Mouse (Mus musculus): ENCODE data around the gene Wbp1l. TPM values are rescaled to one million over a fixed set of nuclear protein-coding genes. Genes with fewer than 3 reads are reported as not detected.

Gene Wbp1l
- polyA plus RNA-seq, 1 experiment from 2014 or later: 51.6 TPM

DNA sequence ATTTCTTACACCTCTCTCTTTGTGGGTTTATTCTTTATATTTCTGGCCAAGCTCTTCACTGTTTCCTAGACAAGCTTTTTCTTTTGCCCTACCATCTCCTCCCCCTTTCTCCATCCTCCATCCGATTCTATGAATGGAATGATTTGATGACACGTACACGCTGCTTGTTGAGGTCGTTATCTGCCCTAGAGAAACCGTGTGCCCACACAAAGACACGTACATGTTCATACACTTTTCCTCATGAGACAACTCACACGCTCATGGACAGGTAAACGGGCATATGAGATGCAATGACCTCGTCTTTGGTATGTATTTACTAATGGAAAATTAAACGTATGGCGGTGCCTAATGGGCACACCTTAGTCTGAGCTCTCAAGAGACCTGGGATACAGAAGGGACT, 91.5 kb downstream of the Wbp1l start:
- Histone ChIP-seq H3K9me3 (replicated peaks) (no peaks in the 10 kb centered on the region), H3K9ac (peak overlapping the region; percentile 96), H3K4me3 (peak overlapping the region; percentile 96), H3K27ac (0 out of 2 replicates have a peak overlapping the region, but pooled peaks have one; percentile 86), H3K4me2 (peak overlapping the region; percentile 76), H3K27me3 (no peaks in the 10 kb centered on the region), H3K4me1 (replicated peaks) (peaks cover 10% of the 10 kb centered on the region), H3K36me3 (0 out of 2 replicates have a peak, but pooled peaks cover 3% of the 10 kb centered on the region)
- 72% methylated on average over 11 of the region's 11 CpGs for WGBS
- no peak for ATAC-seq (replicated peaks; ENCODE audit: insufficient number of reproducible peaks, insufficient read depth, low FRiP score, low read depth)

DNA sequence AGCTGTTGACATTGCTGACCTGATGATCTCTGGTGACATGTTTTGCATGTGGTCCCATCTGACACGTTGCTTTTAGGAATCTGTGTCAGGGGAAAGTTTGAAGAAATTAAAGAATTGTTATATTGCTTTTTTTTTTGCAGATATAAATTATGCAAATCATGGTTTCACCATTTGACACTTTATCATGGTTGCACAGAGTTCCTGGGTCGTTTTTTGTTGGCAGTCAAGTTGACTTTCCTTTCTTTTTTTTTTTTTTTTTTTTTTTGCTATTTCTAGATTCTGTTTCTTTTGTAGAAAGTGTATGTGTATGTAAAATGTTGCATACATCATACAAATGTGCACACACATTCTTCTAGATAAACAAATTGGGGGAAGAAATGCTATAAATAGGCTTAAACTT, 92.2 kb downstream of the Wbp1l start:
- Histone ChIP-seq H3K4me3 (no peak overlapping the region), H3K4me2 (no peak overlapping the region), H3K4me1 (replicated peaks) (peaks cover 10% of the 10 kb centered on the region), H3K36me3 (0 out of 2 replicates have a peak, but pooled peaks cover 3% of the 10 kb centered on the region), H3K27me3 (no peaks in the 10 kb centered on the region), H3K9ac (no peak overlapping the region), H3K9me3 (replicated peaks) (no peaks in the 10 kb centered on the region), H3K27ac (no peak overlapping the region)
- WGBS: 69% methylated on average over 2 of the region's 2 CpGs
- no peak for ATAC-seq (replicated peaks; ENCODE audit: insufficient number of reproducible peaks, insufficient read depth, low FRiP score, low read depth)

DNA sequence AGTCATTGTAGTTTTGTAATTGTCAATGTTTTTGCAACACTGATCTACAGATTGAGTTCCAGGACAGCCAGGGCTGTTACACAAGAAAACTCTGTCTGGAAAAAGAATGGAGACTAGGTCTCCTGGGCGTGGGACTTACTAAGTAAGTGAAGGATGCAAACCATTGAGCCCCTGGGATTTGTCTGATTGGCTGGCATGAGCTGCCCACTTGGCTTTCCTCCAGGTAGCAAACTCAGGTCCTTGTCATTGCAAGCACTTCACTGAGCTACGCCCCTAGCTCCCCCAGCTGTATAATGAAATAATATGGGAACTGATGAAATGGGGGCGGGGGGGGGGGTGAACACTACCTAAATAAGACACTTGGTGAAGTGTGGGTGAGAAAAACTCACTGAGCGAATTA, 94.3 kb downstream of the Wbp1l start:
- Histone ChIP-seq H3K9ac (no peak overlapping the region), H3K36me3 (0 out of 2 replicates have a peak, but pooled peaks cover 3% of the 10 kb centered on the region), H3K4me1 (replicated peaks) (peaks cover 10% of the 10 kb centered on the region), H3K4me2 (no peak overlapping the region), H3K27ac (no peak overlapping the region), H3K4me3 (no peak overlapping the region), H3K27me3 (no peaks in the 10 kb centered on the region), H3K9me3 (replicated peaks) (no peaks in the 10 kb centered on the region)
- no peak for ATAC-seq (replicated peaks; ENCODE audit: insufficient number of reproducible peaks, insufficient read depth, low FRiP score, low read depth)
- 80% methylated on average over 4 of the region's 4 CpGs for WGBS

DNA sequence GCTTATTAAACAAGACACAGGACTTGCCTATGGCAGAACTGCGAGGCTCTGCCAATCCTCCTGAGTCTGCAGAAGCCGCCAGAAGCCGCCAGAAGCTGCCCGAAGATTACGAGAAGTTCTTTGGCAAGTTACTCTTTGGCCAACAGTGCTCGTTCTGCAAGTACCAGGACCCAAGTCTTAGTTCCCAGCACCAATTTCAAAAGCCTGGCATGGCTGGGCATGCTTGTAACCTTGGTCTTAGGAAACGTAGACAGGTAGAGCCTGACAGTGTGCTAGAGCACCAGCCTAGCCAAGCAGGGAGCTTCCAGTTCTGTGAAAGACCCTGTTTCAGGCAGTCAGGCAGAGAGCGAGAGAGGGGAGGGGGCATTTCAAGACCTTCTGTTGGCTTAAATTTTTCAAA, 97.6 kb downstream of the Wbp1l start:
- no peaks in the 10 kb centered on the region for H3K9me3 ChIP-seq (replicated peaks)
- no peak overlapping the region for H3K4me2 ChIP-seq
- no peaks in the 10 kb centered on the region for H3K4me1 ChIP-seq (replicated peaks)
- no peak overlapping the region for H3K9ac ChIP-seq
- no peak overlapping the region for H3K4me3 ChIP-seq
- ATAC-seq (replicated peaks; ENCODE audit: insufficient number of reproducible peaks, insufficient read depth, low FRiP score, low read depth): no peak
- H3K27me3 ChIP-seq: no peaks in the 10 kb centered on the region
- no peak overlapping the region for H3K27ac ChIP-seq
- H3K36me3 ChIP-seq: peaks cover 3% of the 10 kb centered on the region; the same call in 1 of the 2 replicates
- 93% methylated on average over 8 of the region's 8 CpGs for WGBS

DNA sequence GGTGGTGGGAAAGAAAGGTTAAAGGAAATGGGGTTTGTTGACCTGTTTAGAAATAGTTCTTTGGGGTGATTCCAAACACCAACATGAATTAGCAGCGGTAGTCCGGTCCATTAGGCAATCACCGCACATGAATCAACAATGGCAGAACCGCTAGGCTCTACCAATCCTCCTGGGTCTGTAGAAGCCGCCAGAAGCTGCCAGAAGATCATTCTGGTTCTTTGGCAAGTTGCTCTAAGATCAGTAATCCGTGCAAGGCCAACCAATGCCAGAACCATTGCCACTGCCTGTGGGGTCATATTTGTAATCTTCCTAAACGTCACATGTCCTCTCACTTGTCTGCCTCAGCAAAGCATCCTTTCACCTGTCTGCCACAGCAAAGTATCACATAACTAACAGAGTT, 98.1 kb downstream of the Wbp1l start:
- no peak overlapping the region for H3K27ac ChIP-seq
- H3K36me3 ChIP-seq: peaks cover 3% of the 10 kb centered on the region; the same call in 1 of the 2 replicates
- H3K4me1 ChIP-seq (replicated peaks): no peaks in the 10 kb centered on the region
- H3K4me2 ChIP-seq: no peak overlapping the region
- H3K4me3 ChIP-seq: no peak overlapping the region
- WGBS: 92% methylated on average over 7 of the region's 7 CpGs
- no peak for ATAC-seq (replicated peaks; ENCODE audit: insufficient number of reproducible peaks, insufficient read depth, low FRiP score, low read depth)
- no peak overlapping the region for H3K9ac ChIP-seq
- no peaks in the 10 kb centered on the region for H3K9me3 ChIP-seq (replicated peaks)
- H3K27me3 ChIP-seq: no peaks in the 10 kb centered on the region

DNA sequence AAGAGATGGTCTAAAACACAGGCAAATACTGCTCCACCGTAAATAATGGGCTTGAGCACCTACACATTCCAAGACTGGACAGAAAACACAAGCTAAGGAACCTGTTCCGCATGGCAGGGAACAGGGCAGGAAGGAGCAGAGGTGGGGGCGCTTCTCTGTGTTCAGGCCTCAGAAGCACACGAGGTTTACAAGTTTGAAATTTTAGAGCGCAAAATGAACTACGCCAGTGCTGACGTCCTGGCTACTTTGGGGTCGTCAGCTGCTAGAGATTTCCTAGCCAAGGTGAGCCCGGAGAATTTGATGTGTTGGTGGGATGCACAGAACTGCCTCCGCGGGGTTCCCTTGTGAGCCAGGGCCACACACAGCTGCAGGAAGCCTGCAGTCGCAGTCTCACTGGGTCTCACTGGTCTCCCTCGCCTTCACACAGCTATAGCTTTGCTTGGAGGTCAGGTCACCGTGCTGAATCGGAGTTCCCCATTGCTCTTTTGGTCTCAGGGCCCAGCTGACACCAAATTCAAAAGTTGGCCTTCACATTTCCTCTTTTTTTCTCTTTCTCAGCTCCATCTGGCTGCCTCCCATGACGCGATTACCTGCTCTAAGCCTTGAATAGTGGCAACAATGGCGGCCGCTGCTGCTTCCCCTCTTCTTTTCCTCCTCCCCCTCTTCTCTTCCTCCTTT, 99.1 kb downstream of the Wbp1l start:
- Histone ChIP-seq H3K36me3 (peaks cover 3% of the 10 kb centered on the region; the same call in 1 of the 2 replicates), H3K27ac (no peak overlapping the region), H3K4me1 (replicated peaks) (no peaks in the 10 kb centered on the region), H3K9ac (no peak overlapping the region), H3K4me3 (no peak overlapping the region), H3K9me3 (replicated peaks) (no peaks in the 10 kb centered on the region), H3K4me2 (no peak overlapping the region), H3K27me3 (no peaks in the 10 kb centered on the region)
- 59% methylated on average over 19 of the region's 19 CpGs for WGBS
- ATAC-seq (replicated peaks; ENCODE audit: insufficient number of reproducible peaks, insufficient read depth, low FRiP score, low read depth): no peak

DNA sequence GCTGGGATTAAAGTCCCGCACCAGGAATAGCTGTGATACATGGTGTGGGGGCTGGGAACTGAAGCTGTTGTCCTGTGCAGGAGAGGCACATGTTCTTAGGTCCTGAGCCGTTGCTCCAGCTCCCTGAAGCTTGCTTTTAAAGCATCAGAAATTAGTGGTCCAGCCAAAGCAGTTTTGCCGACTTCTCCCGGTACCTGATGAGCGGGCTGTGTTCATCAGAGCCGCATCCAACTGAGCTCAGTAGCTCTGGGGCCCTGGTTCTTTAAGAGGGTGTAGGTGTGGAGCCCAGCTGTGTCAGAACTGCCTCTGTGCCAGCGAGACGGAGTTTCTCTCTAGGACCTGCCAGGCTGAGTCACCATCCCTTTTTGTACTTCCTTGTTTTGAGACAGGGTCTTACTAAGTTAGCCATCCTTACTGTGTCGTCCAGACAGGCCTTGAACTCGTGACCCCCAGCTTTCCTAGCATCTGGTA, 100.2 kb downstream of the Wbp1l start:
- no peak overlapping the region for H3K9ac ChIP-seq
- H3K36me3 ChIP-seq: peaks cover 3% of the 10 kb centered on the region; the same call in 1 of the 2 replicates
- ATAC-seq (replicated peaks; ENCODE audit: insufficient number of reproducible peaks, insufficient read depth, low FRiP score, low read depth): no peak
- no peaks in the 10 kb centered on the region for H3K4me1 ChIP-seq (replicated peaks)
- 70% methylated on average over 10 of the region's 10 CpGs for WGBS
- H3K4me2 ChIP-seq: no peak overlapping the region
- no peak overlapping the region for H3K4me3 ChIP-seq
- no peak overlapping the region for H3K27ac ChIP-seq
- no peaks in the 10 kb centered on the region for H3K27me3 ChIP-seq
- H3K9me3 ChIP-seq (replicated peaks): no peaks in the 10 kb centered on the region

DNA sequence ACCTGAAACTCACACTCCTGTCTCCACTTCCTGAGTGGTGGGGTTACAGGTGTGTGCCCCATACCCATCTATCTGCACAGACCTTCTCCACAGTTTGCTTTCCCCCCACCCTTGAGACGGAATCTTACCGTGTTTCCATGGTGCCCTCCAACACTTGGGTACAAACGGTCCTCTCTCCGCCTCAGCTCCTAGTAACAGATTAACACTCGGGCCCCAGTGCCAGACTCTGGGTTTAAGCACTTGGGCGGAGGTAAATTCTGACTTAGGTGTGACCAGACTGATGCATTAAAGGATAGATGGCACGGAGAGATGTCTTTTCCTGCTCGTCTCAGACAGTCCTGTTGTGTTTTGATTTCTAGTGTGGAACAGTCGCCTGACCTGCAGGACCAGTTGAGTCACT, 102.3 kb downstream of the Wbp1l start:
- H3K4me1 ChIP-seq (replicated peaks): peaks cover 3% of the 10 kb centered on the region; the same call in 1 of the 2 replicates
- no peak overlapping the region for H3K27ac ChIP-seq
- H3K4me2 ChIP-seq: no peak overlapping the region
- no peaks in the 10 kb centered on the region; the same call in 1 of the 2 replicates for H3K36me3 ChIP-seq
- H3K27me3 ChIP-seq: no peaks in the 10 kb centered on the region
- ATAC-seq (replicated peaks; ENCODE audit: insufficient number of reproducible peaks, insufficient read depth, low FRiP score, low read depth): no peak
- H3K9me3 ChIP-seq (replicated peaks): no peaks in the 10 kb centered on the region
- 80% methylated on average over 9 of the region's 9 CpGs for WGBS
- no peak overlapping the region for H3K4me3 ChIP-seq
- H3K9ac ChIP-seq: no peak overlapping the region

DNA sequence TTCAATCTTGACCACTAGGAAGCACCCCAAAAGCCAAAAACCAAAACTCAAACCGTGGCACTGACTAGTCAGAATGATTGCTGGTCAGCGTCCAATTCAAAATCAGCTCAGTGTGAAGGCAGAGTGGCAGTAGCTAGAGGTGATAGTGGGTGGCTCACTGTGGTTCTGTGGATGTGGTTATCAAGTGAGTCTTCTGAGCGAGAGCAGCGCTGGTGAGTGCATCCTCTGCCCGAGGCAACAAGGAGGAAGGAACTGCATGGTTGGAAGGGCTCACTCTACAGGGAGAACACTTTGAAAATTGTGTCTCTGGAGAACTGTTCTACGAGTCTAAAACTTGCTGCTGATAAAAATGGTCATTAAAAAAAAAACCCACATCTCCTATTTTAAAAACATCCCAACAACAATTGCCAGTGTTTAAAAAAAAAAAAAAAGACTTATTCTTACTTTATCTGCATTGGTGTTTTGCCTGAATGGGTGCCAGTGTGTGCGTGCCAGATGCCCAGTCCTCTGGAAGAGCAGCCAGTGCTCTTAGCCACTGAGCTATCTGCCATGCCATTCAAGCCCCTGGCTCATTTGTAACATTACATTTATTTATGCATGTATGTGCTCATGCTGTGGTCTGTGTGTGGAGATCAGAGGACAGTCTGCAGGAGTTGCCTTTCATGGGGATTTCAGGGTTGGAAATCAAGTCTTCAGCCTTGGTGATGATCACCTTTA, 107.1 kb downstream of the Wbp1l start:
- no peak for ATAC-seq (replicated peaks; ENCODE audit: insufficient number of reproducible peaks, insufficient read depth, low FRiP score, low read depth)
- H3K9me3 ChIP-seq (replicated peaks): no peaks in the 10 kb centered on the region
- H3K27ac ChIP-seq: no peak overlapping the region
- H3K9ac ChIP-seq: no peak overlapping the region
- no peak overlapping the region for H3K4me3 ChIP-seq
- 48% methylated on average over 7 of the region's 7 CpGs for WGBS
- H3K4me1 ChIP-seq (replicated peaks): peaks cover 19% of the 10 kb centered on the region
- H3K4me2 ChIP-seq: no peak overlapping the region
- peaks cover 9% of the 10 kb centered on the region for H3K36me3 ChIP-seq
- H3K27me3 ChIP-seq: no peaks in the 10 kb centered on the region

DNA sequence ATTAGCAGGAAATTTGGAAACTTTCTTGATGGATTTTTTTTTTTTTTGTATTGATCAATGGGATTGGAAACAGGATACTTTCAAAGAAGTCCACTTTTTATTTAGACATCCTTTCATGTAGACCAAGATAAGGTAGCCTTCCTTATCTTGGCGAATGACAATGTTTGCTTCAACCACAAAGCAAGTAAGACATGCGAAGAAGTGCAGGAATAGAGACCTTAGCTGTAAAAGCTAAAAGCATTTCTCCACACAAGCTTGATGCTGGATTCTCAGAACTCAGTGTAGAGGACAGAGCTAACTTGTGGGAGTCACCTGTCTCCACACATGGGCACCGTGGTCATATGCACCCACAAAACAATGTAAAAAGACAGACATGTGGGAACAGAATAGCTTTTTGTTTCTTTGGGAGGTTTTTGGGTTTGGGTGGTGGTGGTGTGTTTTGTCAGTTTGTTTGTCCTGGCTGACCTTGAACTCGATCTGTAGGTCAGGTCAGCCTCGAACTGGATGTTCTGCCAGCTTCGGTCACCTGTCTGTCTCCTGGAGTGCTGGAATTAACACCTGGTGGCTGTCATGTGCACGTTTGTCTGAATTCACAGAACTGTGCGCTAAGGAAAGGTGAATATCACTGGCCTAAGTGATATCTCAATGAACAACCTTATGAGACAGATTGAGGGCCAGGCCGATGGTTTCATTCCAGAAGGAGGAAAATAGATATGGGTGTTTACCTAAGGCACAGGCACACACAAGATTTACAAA, 107.8 kb downstream of the Wbp1l start:
- no peaks in the 10 kb centered on the region for H3K27me3 ChIP-seq
- no peak overlapping the region for H3K27ac ChIP-seq
- H3K36me3 ChIP-seq: peaks cover 9% of the 10 kb centered on the region
- H3K4me3 ChIP-seq: peak overlapping the region; percentile 61
- WGBS: 63% methylated on average over 9 of the region's 9 CpGs
- H3K9me3 ChIP-seq (replicated peaks): no peaks in the 10 kb centered on the region
- peak overlapping the region; percentile 60; the same call in 1 of the 2 replicates for H3K9ac ChIP-seq
- H3K4me2 ChIP-seq: peak overlapping the region; percentile 75
- no peak for ATAC-seq (replicated peaks; ENCODE audit: insufficient number of reproducible peaks, insufficient read depth, low FRiP score, low read depth)
- peaks cover 19% of the 10 kb centered on the region for H3K4me1 ChIP-seq (replicated peaks)

All from heart, embryonic 15.5 days (tissue).